Mouse (Mus musculus) kidney, adult 11 months (tissue): ENCODE measurements around the gene Nlrp9a.
"Not testable (repeated sequence)": the region's sequence is repeated elsewhere in the genome, so short reads cannot be mapped to it uniquely, and the experiment has no call there.

Experiments
- DNase-seq: peaks from one replicate; pipeline ENCODE4 v3.0.0; 2022

The Nlrp9a gene

DNA sequence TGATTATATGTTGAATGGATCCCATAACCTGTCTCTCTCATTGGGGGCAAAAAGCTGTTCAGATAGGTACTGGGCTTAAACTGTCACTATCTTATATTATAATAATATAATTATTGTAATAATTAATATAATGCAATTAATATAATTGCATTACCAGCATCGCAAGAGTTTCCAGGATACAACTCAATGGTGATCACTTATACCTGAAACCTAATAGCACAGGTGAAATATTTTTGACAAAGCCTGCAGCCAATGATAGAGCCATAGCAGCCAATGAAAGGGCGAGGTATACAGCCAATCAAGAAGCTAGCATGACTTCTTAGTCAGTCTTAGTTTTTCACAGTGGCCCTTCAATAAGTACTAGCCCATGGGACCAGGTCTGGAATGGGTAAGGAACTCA is at the start of gene Nlrp9a:
Nlrp9a (plus strand) TSS at position 301 of the 400 bp plus-strand sequence.
- DNase-seq = not testable (repeated sequence)

DNA sequence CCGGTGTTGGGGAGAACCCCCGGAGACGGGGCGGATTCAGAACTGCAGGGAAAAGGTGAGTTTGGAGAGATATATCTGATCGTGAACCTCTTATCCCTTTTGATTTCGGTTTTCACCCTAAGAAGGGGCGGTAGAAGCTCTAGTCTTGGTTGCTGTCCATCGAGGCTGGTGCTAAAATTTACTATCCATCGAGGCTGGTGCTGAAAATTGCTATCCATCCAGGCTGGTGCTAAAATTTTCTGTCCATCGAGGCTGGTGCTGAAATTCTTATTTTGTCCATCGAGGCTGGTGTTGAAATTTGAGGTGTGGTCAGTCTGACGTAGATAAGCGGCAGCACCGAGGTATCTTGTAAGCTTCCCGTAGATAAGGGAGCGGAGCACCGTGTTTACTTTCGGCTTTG is 45.3 kb upstream of the Nlrp9a start:
- DNase-seq = not testable (repeated sequence)

DNA sequence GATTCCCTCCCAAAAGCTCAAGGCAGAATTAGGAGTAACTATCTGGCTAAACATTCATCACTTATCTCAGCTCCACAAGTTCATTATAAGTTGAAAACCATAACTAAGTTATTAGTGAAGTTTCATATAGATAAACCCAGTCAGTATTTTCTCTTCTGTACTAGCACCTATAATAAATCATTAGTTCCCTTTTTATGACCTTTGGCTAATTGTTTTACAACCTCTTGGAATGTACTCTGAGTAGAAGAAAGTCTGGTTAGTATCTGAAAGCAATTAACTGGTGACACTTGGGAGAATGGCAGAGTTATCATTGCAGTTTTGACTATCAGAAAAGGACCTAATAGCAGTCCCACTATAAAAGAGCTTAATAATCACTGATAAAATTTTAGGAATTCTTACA is 54.3 kb downstream of the Nlrp9a start:
- DNase-seq = no peak

DNA sequence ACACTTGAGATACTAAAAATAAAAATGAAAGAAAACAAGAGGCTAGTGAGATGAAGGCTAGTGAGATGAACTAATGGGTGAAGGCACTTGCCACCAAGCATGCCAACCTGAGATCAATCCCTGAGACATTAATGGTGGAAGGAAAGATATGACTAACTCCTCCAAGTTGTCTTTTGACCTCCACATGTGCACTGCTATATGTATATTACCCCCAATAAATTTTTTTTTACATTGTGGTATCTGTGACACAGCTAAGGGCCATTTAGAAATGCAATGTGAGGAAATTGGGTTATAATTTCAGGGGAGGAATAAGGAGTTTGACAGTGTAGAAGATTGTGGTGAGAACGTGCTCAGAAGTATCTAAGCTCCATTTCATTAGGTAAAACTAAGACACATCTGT is 55.0 kb downstream of the Nlrp9a start:
- DNase-seq = no peak

GRCm38 (mm10) chr7:26618364-26618763 is 83.5 kb downstream of the Nlrp9a start, which contains the start of gene Vmn1r185:
Gene Vmn1r185 (minus strand): TSS chr7:26618464.
- DNase-seq = not testable (repeated sequence)
